Mouse (Mus musculus): ENCODE results near the gene Ambra1.

The Ambra1 gene

GRCm38 (mm10) chr2:91920130-91920529, 190.2 kb downstream of the Ambra1 start:
- DNase-seq (ENCODE audit: low spot score in 2 of 2) = no peak

GRCm38 (mm10) chr2:91921181-91921789, 191.4 kb downstream of the Ambra1 start:
- DNase-seq (ENCODE audit: low spot score in 2 of 2) = no peak

- DNase-seq (ENCODE audit: low spot score in 2 of 2) = peak in 1 of 2 experiments; percentile 83
Observed at GRCm38 (mm10) chr2:91921790-91922570, 192.0 kb downstream of the Ambra1 start.

- DNase-seq (ENCODE audit: low spot score in 2 of 2) = no peak
Observed at GRCm38 (mm10) chr2:91922586-91923414, 192.9 kb downstream of the Ambra1 start.

GRCm38 (mm10) chr2:91923415-91924337, 193.7 kb downstream of the Ambra1 start:
- DNase-seq (ENCODE audit: low spot score in 2 of 2) = peak in 1 of 2 experiments; percentile 74

GRCm38 (mm10) chr2:91924726-91925125, 194.8 kb downstream of the Ambra1 start:
- no peak for DNase-seq (ENCODE audit: low spot score in 2 of 2)

GRCm38 (mm10) chr2:91925442-91925841, 195.5 kb downstream of the Ambra1 start:
- peak in 1 of 2 experiments; percentile 78 for DNase-seq (ENCODE audit: low spot score in 2 of 2)

- DNase-seq (ENCODE audit: low spot score in 2 of 2) = no peak
Observed at GRCm38 (mm10) chr2:91926949-91927348, 197.0 kb downstream of the Ambra1 start, which contains the start of gene Chrm4. Gene Chrm4 (plus strand): TSS chr2:91927249.

GRCm38 (mm10) chr2:91927826-91928533, 198.0 kb downstream of the Ambra1 start:
- DNase-seq (ENCODE audit: low spot score in 2 of 2) = peak in 1 of 2 experiments; percentile 90

- no peak for DNase-seq (ENCODE audit: low spot score in 2 of 2)
Observed at GRCm38 (mm10) chr2:91928534-91929350, 198.8 kb downstream of the Ambra1 start.

- DNase-seq (ENCODE audit: low spot score in 2 of 2) = no peak
Observed at GRCm38 (mm10) chr2:91929455-91929854, 199.5 kb downstream of the Ambra1 start.

- DNase-seq (ENCODE audit: low spot score in 2 of 2) = no peak
Observed at GRCm38 (mm10) chr2:91929936-91930335, 200.0 kb downstream of the Ambra1 start.

GRCm38 (mm10) chr2:91930761-91931291, 200.9 kb downstream of the Ambra1 start:
- no peak for DNase-seq (ENCODE audit: low spot score in 2 of 2)

- no peak for DNase-seq (ENCODE audit: low spot score in 2 of 2)
Observed at GRCm38 (mm10) chr2:91931328-91932159, 201.6 kb downstream of the Ambra1 start.

- DNase-seq (ENCODE audit: low spot score in 2 of 2) = no peak
Observed at GRCm38 (mm10) chr2:91932160-91932711, 202.3 kb downstream of the Ambra1 start, which contains the start of gene Mdk. Gene Mdk (minus strand): TSS chr2:91932297.

GRCm38 (mm10) chr2:91932737-91933350, 202.9 kb downstream of the Ambra1 start:
- DNase-seq (ENCODE audit: low spot score in 2 of 2) = no peak

GRCm38 (mm10) chr2:91933471-91933870, 203.5 kb downstream of the Ambra1 start:
- no peak for DNase-seq (ENCODE audit: low spot score in 2 of 2)

GRCm38 (mm10) chr2:91934016-91934415, 204.1 kb downstream of the Ambra1 start:
- no peak for DNase-seq (ENCODE audit: low spot score in 2 of 2)
